8 mouse cellular contexts compared by ENCODE assay signal in the genomic region with DNA sequence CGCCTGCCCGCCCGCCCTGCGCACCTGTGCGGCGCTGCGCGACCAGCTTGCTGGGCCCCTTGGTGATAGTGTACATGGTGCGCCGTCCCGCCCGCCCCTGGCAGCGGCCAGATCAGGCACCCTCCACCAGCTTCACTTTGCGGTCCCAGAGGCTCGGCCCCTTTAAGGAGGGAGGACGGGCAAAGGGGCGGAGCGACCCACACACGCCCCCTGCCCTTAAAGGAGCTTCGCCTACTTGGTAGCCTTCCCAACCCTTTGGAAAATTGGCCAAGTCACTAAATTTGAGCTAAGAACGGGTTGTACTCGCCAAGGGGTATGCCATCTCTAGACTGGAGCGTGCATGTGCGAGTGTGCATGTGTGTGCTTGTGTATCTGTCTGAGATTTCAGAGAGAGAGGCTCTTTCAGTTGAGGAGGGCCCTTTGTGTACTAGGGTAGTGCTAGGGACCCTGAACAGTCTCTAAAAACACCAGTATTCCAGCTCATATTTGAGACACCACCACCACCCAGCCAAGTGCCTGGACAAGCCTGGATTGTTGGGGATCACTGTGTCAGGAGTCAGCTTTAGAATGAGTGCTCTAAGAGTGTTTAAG. TPM values are rescaled to one million over a fixed set of nuclear protein-coding genes. Genes with fewer than 3 reads are reported as not detected.
DNase-seq lines count a peak whose midpoint lies in the region; ATAC-seq lines count a peak whose summit lies in the region.

Gene Mcrip2, minus strand, starts transcription at position 164 of the 591 bp plus-strand sequence.

- H3K4me3 ChIP-seq in hindbrain, embryonic 13.5 days = peak within 1 kb of the TSS; percentile 66

- peaks cover 3% of the 10 kb centered on the region for H3K27me3 ChIP-seq in hindbrain, embryonic 13.5 days

- no peaks in the 10 kb centered on the region for H3K36me3 ChIP-seq in hindbrain, embryonic 13.5 days

- no peaks in the 10 kb centered on the region for H3K9me3 ChIP-seq in hindbrain, embryonic 13.5 days

- peak; percentile 90 for DNase-seq in NIH3T3 (ENCODE audit: low read depth)
- peak; percentile 85 for DNase-seq in cerebellum, adult 9-10 months
- DNase-seq in frontal cortex, postnatal 25 days (ENCODE audit: low spot score in 2 of 2) = peak; percentile 56 to 59
- peak; percentile 74 for DNase-seq in left cerebral cortex, adult 11 months (ENCODE audit: low spot score)
- DNase-seq in lung, postnatal 36 days = peak; percentile 89
- peak; percentile 72 for DNase-seq in right cerebral cortex, postnatal 14 days
- peak; percentile 74 to 79 for DNase-seq in urinary bladder, postnatal 4 days (ENCODE audit: low spot score in 2 of 2)

- ATAC-seq in hindbrain, embryonic 13.5 days (ENCODE audit: low FRiP score) = peak; percentile 83

- peaks cover 18% of the 10 kb centered on the region for H3K4me1 ChIP-seq in hindbrain, embryonic 13.5 days (replicated peaks)

- H3K9ac ChIP-seq in hindbrain, embryonic 13.5 days = peak within 1 kb of the TSS; percentile 86

- peak within 1 kb of the TSS; percentile 98 for H3K4me2 ChIP-seq in hindbrain, embryonic 13.5 days

- H3K27ac ChIP-seq in hindbrain, embryonic 13.5 days = peak within 1 kb of the TSS; percentile 49

- WGBS in hindbrain, embryonic 13.5 days = 0% methylated on average over 24 of the region's 24 CpGs

RNA-seq across cellular contexts. Expression of gene Mcrip2, which starts in this region (rescaled TPM):
- polyA plus RNA-seq in hindbrain, embryonic 13.5 days (2015; fragmentation: Nextera tagmentation; extraction: Ambion mirVana) = 11.4 and 11.7 TPM in 2 replicates

Comparison
In these comparisons a context has a peak if more than half of its experiments do, and no peak if none do; other contexts are left out.
1. Peak in every context shown above with its lines: DNase-seq, ATAC-seq, H3K4me3 ChIP-seq and H3K27ac ChIP-seq.